Mouse (Mus musculus): Measurements from ENCODE around the gene Pdzd4. TPM values are rescaled to one million over a fixed set of nuclear protein-coding genes. Genes with fewer than 3 reads are reported as not detected.
A peak's percentile ranks its signal among the peaks of the same experiment; 100 is the strongest.

Gene Pdzd4
- polyA plus RNA-seq, 1 experiment from 2014 or later = 5.9 TPM

GRCm38 (mm10) chrX:73774802-73775483, 49.8 kb downstream of the Pdzd4 start:
- H3K4me1 ChIP-seq (ENCODE audit: control insufficient read depth, insufficient read depth, low read length) = no peaks in the 10 kb centered on the region
- no peaks in the 10 kb centered on the region for H3K27me3 ChIP-seq (ENCODE audit: control insufficient read depth, insufficient read depth, low read length)
- 73% methylated on average over 10 of the region's 10 CpGs for WGBS
- H3K27ac ChIP-seq (replicated peaks; ENCODE audit: low read depth, low read length) = no peak overlapping the region
- no peak for DNase-seq
- no peak overlapping the region for H3K9ac ChIP-seq (replicated peaks; ENCODE audit: low read length)
- peaks cover 21% of the 10 kb centered on the region for H3K36me3 ChIP-seq (ENCODE audit: control insufficient read depth, insufficient read depth, low read length)
- H3K4me3 ChIP-seq (replicated peaks; ENCODE audit: low read depth, low read length) = no peak overlapping the region
- H3K9me3 ChIP-seq (ENCODE audit: control insufficient read depth, low read length) = no peaks in the 10 kb centered on the region
- no peak overlapping the region for H3K4me2 ChIP-seq (ENCODE audit: low read length)
- 0 out of 2 replicates have a peak, but pooled peaks have one; percentile 34 for ATAC-seq (ENCODE audit: low FRiP score, low TSS enrichment)

GRCm38 (mm10) chrX:73774168-73774760, 50.5 kb downstream of the Pdzd4 start, which contains the start of gene Srpk3:
Srpk3 (plus strand) TSS chrX:73774405.
- H3K36me3 ChIP-seq (ENCODE audit: control insufficient read depth, insufficient read depth, low read length) = peaks cover 14% of the 10 kb centered on the region
- ATAC-seq (ENCODE audit: low FRiP score, low TSS enrichment) = 0 out of 2 replicates have a peak, but pooled peaks have one; percentile 8
- no peak for DNase-seq
- no peaks in the 10 kb centered on the region for H3K9me3 ChIP-seq (ENCODE audit: control insufficient read depth, low read length)
- no peak within 1 kb of the TSS for H3K27ac ChIP-seq (replicated peaks; ENCODE audit: low read depth, low read length)
- no peaks in the 10 kb centered on the region for H3K27me3 ChIP-seq (ENCODE audit: control insufficient read depth, insufficient read depth, low read length)
- WGBS = 64% methylated on average over 9 of the region's 9 CpGs
- H3K4me3 ChIP-seq (replicated peaks; ENCODE audit: low read depth, low read length) = no peak within 1 kb of the TSS
- H3K4me2 ChIP-seq (ENCODE audit: low read length) = no peak within 1 kb of the TSS
- no peaks in the 10 kb centered on the region for H3K4me1 ChIP-seq (ENCODE audit: control insufficient read depth, insufficient read depth, low read length)
- H3K9ac ChIP-seq (replicated peaks; ENCODE audit: low read length) = no peak within 1 kb of the TSS

GRCm38 (mm10) chrX:73767267-73767666, 57.5 kb downstream of the Pdzd4 start:
- WGBS = 65% methylated on average over 9 of the region's 9 CpGs
- Histone ChIP-seq H3K27ac (replicated peaks; ENCODE audit: low read depth, low read length) (no peak overlapping the region), H3K36me3 (ENCODE audit: control insufficient read depth, insufficient read depth, low read length) (no peaks in the 10 kb centered on the region), H3K4me2 (ENCODE audit: low read length) (no peak overlapping the region), H3K9me3 (ENCODE audit: control insufficient read depth, low read length) (no peaks in the 10 kb centered on the region), H3K4me3 (replicated peaks; ENCODE audit: low read depth, low read length) (no peak overlapping the region), H3K9ac (replicated peaks; ENCODE audit: low read length) (no peak overlapping the region), H3K27me3 (ENCODE audit: control insufficient read depth, insufficient read depth, low read length) (no peaks in the 10 kb centered on the region), H3K4me1 (ENCODE audit: control insufficient read depth, insufficient read depth, low read length) (no peaks in the 10 kb centered on the region)
- DNase-seq (no peak), ATAC-seq (ENCODE audit: low FRiP score, low TSS enrichment) (no peak)

- Histone ChIP-seq H3K36me3 (ENCODE audit: control insufficient read depth, insufficient read depth, low read length) (no peaks in the 10 kb centered on the region), H3K9ac (replicated peaks; ENCODE audit: low read length) (no peak overlapping the region), H3K27me3 (ENCODE audit: control insufficient read depth, insufficient read depth, low read length) (no peaks in the 10 kb centered on the region), H3K4me2 (ENCODE audit: low read length) (no peak overlapping the region), H3K4me3 (replicated peaks; ENCODE audit: low read depth, low read length) (no peak overlapping the region), H3K4me1 (ENCODE audit: control insufficient read depth, insufficient read depth, low read length) (no peaks in the 10 kb centered on the region), H3K9me3 (ENCODE audit: control insufficient read depth, low read length) (no peaks in the 10 kb centered on the region), H3K27ac (replicated peaks; ENCODE audit: low read depth, low read length) (no peak overlapping the region)
- 67% methylated on average over 1 of the region's 1 CpGs for whole genome bisulfite sequencing
- no peak for DNase-seq
- no peak for ATAC-seq (ENCODE audit: low FRiP score, low TSS enrichment)
Observed at GRCm38 (mm10) chrX:73765311-73765710, 59.5 kb downstream of the Pdzd4 start.

- Histone ChIP-seq H3K27ac (replicated peaks; ENCODE audit: low read depth, low read length) (no peak overlapping the region), H3K4me3 (replicated peaks; ENCODE audit: low read depth, low read length) (no peak overlapping the region), H3K36me3 (ENCODE audit: control insufficient read depth, insufficient read depth, low read length) (no peaks in the 10 kb centered on the region), H3K9me3 (ENCODE audit: control insufficient read depth, low read length) (no peaks in the 10 kb centered on the region), H3K4me2 (ENCODE audit: low read length) (no peak overlapping the region), H3K4me1 (ENCODE audit: control insufficient read depth, insufficient read depth, low read length) (no peaks in the 10 kb centered on the region), H3K27me3 (ENCODE audit: control insufficient read depth, insufficient read depth, low read length) (no peaks in the 10 kb centered on the region), H3K9ac (replicated peaks; ENCODE audit: low read length) (no peak overlapping the region)
- WGBS = 84% methylated on average over 13 of the region's 13 CpGs
- DNase-seq (peak; percentile 9), ATAC-seq (ENCODE audit: low FRiP score, low TSS enrichment) (no peak)
Observed at GRCm38 (mm10) chrX:73758611-73759290, 66.0 kb downstream of the Pdzd4 start.

GRCm38 (mm10) chrX:73756334-73757140, 68.2 kb downstream of the Pdzd4 start, which contains the start of gene Plxnb3:
Plxnb3 (plus strand) TSS chrX:73757090.
- Histone ChIP-seq H3K4me2 (ENCODE audit: low read length) (no peak within 1 kb of the TSS), H3K36me3 (ENCODE audit: control insufficient read depth, insufficient read depth, low read length) (no peaks in the 10 kb centered on the region), H3K9me3 (ENCODE audit: control insufficient read depth, low read length) (no peaks in the 10 kb centered on the region), H3K4me3 (replicated peaks; ENCODE audit: low read depth, low read length) (no peak within 1 kb of the TSS), H3K9ac (replicated peaks; ENCODE audit: low read length) (no peak within 1 kb of the TSS), H3K27ac (replicated peaks; ENCODE audit: low read depth, low read length) (no peak within 1 kb of the TSS), H3K27me3 (ENCODE audit: control insufficient read depth, insufficient read depth, low read length) (no peaks in the 10 kb centered on the region), H3K4me1 (ENCODE audit: control insufficient read depth, insufficient read depth, low read length) (no peaks in the 10 kb centered on the region)
- DNase-seq = no peak
- WGBS = 58% methylated on average over 5 of the region's 5 CpGs
- ATAC-seq (ENCODE audit: low FRiP score, low TSS enrichment) = no peak

- ATAC-seq (ENCODE audit: low FRiP score, low TSS enrichment) = no peak
Observed at GRCm38 (mm10) chrX:73748977-73749376, 75.8 kb downstream of the Pdzd4 start.

GRCm38 (mm10) chrX:73744774-73745481, 79.8 kb downstream of the Pdzd4 start:
- no peak overlapping the region for H3K27ac ChIP-seq (replicated peaks; ENCODE audit: low read depth, low read length)
- no peaks in the 10 kb centered on the region for H3K9me3 ChIP-seq (ENCODE audit: control insufficient read depth, low read length)
- DNase-seq (no peak), ATAC-seq (ENCODE audit: low FRiP score, low TSS enrichment) (no peak)
- H3K27me3 ChIP-seq (ENCODE audit: control insufficient read depth, insufficient read depth, low read length) = no peaks in the 10 kb centered on the region
- H3K36me3 ChIP-seq (ENCODE audit: control insufficient read depth, insufficient read depth, low read length) = no peaks in the 10 kb centered on the region
- WGBS = 84% methylated on average over 1 of the region's 1 CpGs
- H3K4me1 ChIP-seq (ENCODE audit: control insufficient read depth, insufficient read depth, low read length) = no peaks in the 10 kb centered on the region
- no peak overlapping the region for H3K4me3 ChIP-seq (replicated peaks; ENCODE audit: low read depth, low read length)
- no peak overlapping the region for H3K9ac ChIP-seq (replicated peaks; ENCODE audit: low read length)
- no peak overlapping the region for H3K4me2 ChIP-seq (ENCODE audit: low read length)

More at GRCm38 (mm10) chrX:73748977-73749376, 75.8 kb downstream of the Pdzd4 start:
- Histone ChIP-seq H3K9ac (replicated peaks; ENCODE audit: low read length) (no peak overlapping the region), H3K4me2 (ENCODE audit: low read length) (no peak overlapping the region), H3K27me3 (ENCODE audit: control insufficient read depth, insufficient read depth, low read length) (no peaks in the 10 kb centered on the region), H3K4me1 (ENCODE audit: control insufficient read depth, insufficient read depth, low read length) (no peaks in the 10 kb centered on the region), H3K36me3 (ENCODE audit: control insufficient read depth, insufficient read depth, low read length) (no peaks in the 10 kb centered on the region), H3K9me3 (ENCODE audit: control insufficient read depth, low read length) (no peaks in the 10 kb centered on the region), H3K4me3 (replicated peaks; ENCODE audit: low read depth, low read length) (no peak overlapping the region), H3K27ac (replicated peaks; ENCODE audit: low read depth, low read length) (no peak overlapping the region)
- no peak for DNase-seq
- WGBS = 96% methylated on average over 1 of the region's 1 CpGs
